Mouse (Mus musculus) heart, postnatal 14 days (tissue): ENCODE data around the gene Zmynd10. TPM values are rescaled to one million over a fixed set of nuclear protein-coding genes. Genes with fewer than 3 reads are reported as not detected.
A peak's percentile ranks its signal among the peaks of the same experiment; 100 is the strongest.

Experiments used
- DNase-seq, 2 experiments: peaks; one replicate each; pipeline ENCODE4 v3.0.0; 2021 to 2022
- intact Hi-C: fragments of 180-260 bp; cut with DNase I; formaldehyde crosslinking; loops from one replicate; pipeline ENCODE4 v1.15.1; 2025
- total RNA-seq, 2 experiments: library from RNA; stranded (reverse); gene quantifications; 2 replicates each; pipeline ENCODE4 v1.2.3; 2021

The Zmynd10 gene
- total RNA-seq, 2 experiments from 2014 or later = not detected

GRCm38 (mm10) chr9:107538711-107539110, 8.4 kb upstream of the Zmynd10 start:
- intact Hi-C loops = no loop called here
- no peak for DNase-seq

GRCm38 (mm10) chr9:107539940-107540339, 7.2 kb upstream of the Zmynd10 start:
- no peak for DNase-seq
- intact Hi-C loops = loop anchor here (5.0 kb wide), 1 partner anchor 718 kb away; the partner anchor contains the start of gene Dcaf1

- intact Hi-C loops = loop anchor here (5.0 kb wide), 1 partner anchor 718 kb away; the partner anchor contains the start of gene Dcaf1
- no peak for DNase-seq
Measured at GRCm38 (mm10) chr9:107540420-107540819, 6.7 kb upstream of the Zmynd10 start.

- DNase-seq = no peak
- intact Hi-C loops = loop anchor here (5.0 kb wide), 1 partner anchor 719 kb away; the partner anchor contains the start of gene Dcaf1
Measured at GRCm38 (mm10) chr9:107541005-107541404, 6.1 kb upstream of the Zmynd10 start.

- intact Hi-C loops = loop anchor here (5.0 kb wide), 1 partner anchor 719 kb away; the partner anchor contains the start of gene Dcaf1
- peak; percentile 93 to 95 for DNase-seq
Measured at GRCm38 (mm10) chr9:107541474-107542351, 5.4 kb upstream of the Zmynd10 start, which contains the start of the genes Cyb561d2 and Nprl2. TSS of gene Cyb561d2 (minus strand) at chr9:107542193. TSS of gene Nprl2 (plus strand) at chr9:107542226.

GRCm38 (mm10) chr9:107542352-107542686, 4.8 kb upstream of the Zmynd10 start:
- DNase-seq = no peak
- intact Hi-C loops = loop anchor here (5.0 kb wide), 1 partner anchor 720 kb away; the partner anchor contains the start of gene Dcaf1

GRCm38 (mm10) chr9:107542721-107543120, 4.4 kb upstream of the Zmynd10 start:
- intact Hi-C loops = loop anchor here (5.0 kb wide), 1 partner anchor 720 kb away; the partner anchor contains the start of gene Dcaf1
- DNase-seq = no peak

GRCm38 (mm10) chr9:107543299-107543698, 3.8 kb upstream of the Zmynd10 start:
- intact Hi-C loops = loop anchor here (5.0 kb wide), 1 partner anchor 721 kb away; the partner anchor contains the start of gene Dcaf1
- DNase-seq = no peak

- DNase-seq = no peak
- intact Hi-C loops = loop anchor here (5.0 kb wide), 1 partner anchor 722 kb away; the partner anchor contains the start of gene Dcaf1
Measured at GRCm38 (mm10) chr9:107544196-107544700, 2.9 kb upstream of the Zmynd10 start.

GRCm38 (mm10) chr9:107544729-107545128, 2.4 kb upstream of the Zmynd10 start:
- no peak for DNase-seq
- intact Hi-C loops = loop anchor here (5.0 kb wide), 1 partner anchor 722 kb away; the partner anchor contains the start of gene Dcaf1

GRCm38 (mm10) chr9:107545199-107545598, 1.9 kb upstream of the Zmynd10 start:
- DNase-seq = no peak
- intact Hi-C loops = no loop called here

GRCm38 (mm10) chr9:107545602-107546001, 1.5 kb upstream of the Zmynd10 start:
- intact Hi-C loops = no loop called here
- DNase-seq = peak; percentile 78 to 86

- intact Hi-C loops = no loop called here
Measured at GRCm38 (mm10) chr9:107547957-107548356, 859 bp downstream of the Zmynd10 start.

GRCm38 (mm10) chr9:107548820-107549219, 1.7 kb downstream of the Zmynd10 start:
- DNase-seq = no peak
- intact Hi-C loops = no loop called here

More at GRCm38 (mm10) chr9:107547957-107548356, 859 bp downstream of the Zmynd10 start:
- DNase-seq = no peak

GRCm38 (mm10) chr9:107549297-107550074, 2.4 kb downstream of the Zmynd10 start:
- intact Hi-C loops = no loop called here
- DNase-seq = no peak

GRCm38 (mm10) chr9:107550491-107551116, 3.5 kb downstream of the Zmynd10 start:
- no peak for DNase-seq
- intact Hi-C loops = no loop called here

GRCm38 (mm10) chr9:107551117-107551889, 4.2 kb downstream of the Zmynd10 start, which contains the start of gene Rassf1:
TSS of gene Rassf1 (plus strand) at chr9:107551555.
- intact Hi-C loops = no loop called here
- DNase-seq = peak; percentile 77 to 81

GRCm38 (mm10) chr9:107551890-107552355, 4.8 kb downstream of the Zmynd10 start:
- intact Hi-C loops = no loop called here
- no peak for DNase-seq
